Mouse (Mus musculus): Measurements from ENCODE around the gene Casc3. TPM values are rescaled to one million over a fixed set of nuclear protein-coding genes. Genes with fewer than 3 reads are reported as not detected.

Casc3 gene
- 13.3 TPM for polyA plus RNA-seq (2017; shearing (Covaris generic))

GRCm38 (mm10) chr11:98804605-98805004 is at the start of gene Casc3:
TSS of gene Casc3 (plus strand) at chr11:98804905.

GRCm38 (mm10) chr11:98774582-98775347 is 29.9 kb upstream of the Casc3 start, which contains the start of gene Nr1d1:
TSS of gene Nr1d1 (minus strand) at chr11:98775333.

GRCm38 (mm10) chr11:98795015-98795713 is 9.5 kb upstream of the Casc3 start, which contains the start of gene Msl1:
TSS of gene Msl1 (plus strand) at chr11:98795516.

GRCm38 (mm10) chr11:98836651-98837141 is 32.0 kb downstream of the Casc3 start, which contains the start of gene Rapgefl1:
TSS of gene Rapgefl1 (plus strand) at chr11:98836785.

GRCm38 (mm10) chr11:98863028-98863750 is 58.5 kb downstream of the Casc3 start, which contains the start of gene Wipf2:
TSS of gene Wipf2 (plus strand) at chr11:98863638.

Other genes starting within 250 kb of the Casc3 start
- gene Ormdl3, start 217.5 kb upstream of the Casc3 start, polyA plus RNA-seq (2017; shearing (Covaris generic)) = 76.1 TPM
- not detected for gene Lrrc3c, start 206.6 kb upstream of the Casc3 start, polyA plus RNA-seq (2017; shearing (Covaris generic))
- 4.8 TPM for gene Gm12355, start 179.2 kb upstream of the Casc3 start, polyA plus RNA-seq (2017; shearing (Covaris generic))
- not detected for gene Gsdma3, start 178.5 kb upstream of the Casc3 start, polyA plus RNA-seq (2017; shearing (Covaris generic))
- gene Gsdma2, start 158.1 kb upstream of the Casc3 start, polyA plus RNA-seq (2017; shearing (Covaris generic)) = 0.31 TPM
- not detected for gene Gsdma, start 140.6 kb upstream of the Casc3 start, polyA plus RNA-seq (2017; shearing (Covaris generic))
- gene Psmd3, start 122.4 kb upstream of the Casc3 start, polyA plus RNA-seq (2017; shearing (Covaris generic)) = 96.4 TPM
- not detected for gene Csf3, start 103.6 kb upstream of the Casc3 start, polyA plus RNA-seq (2017; shearing (Covaris generic))
- gene Med24, start 75.5 kb upstream of the Casc3 start, polyA plus RNA-seq (2017; shearing (Covaris generic)) = 71.9 TPM
- gene Thra, start 64.3 kb upstream of the Casc3 start, polyA plus RNA-seq (2017; shearing (Covaris generic)) = 4.4 TPM
- 6.5 TPM for gene Nr1d1, start 29.6 kb upstream of the Casc3 start, polyA plus RNA-seq (2017; shearing (Covaris generic))
- gene Msl1, start 9.4 kb upstream of the Casc3 start, polyA plus RNA-seq (2017; shearing (Covaris generic)) = 13.2 TPM
- gene Rapgefl1, start 31.9 kb downstream of the Casc3 start, polyA plus RNA-seq (2017; shearing (Covaris generic)) = 0.34 TPM
- gene Wipf2, start 58.7 kb downstream of the Casc3 start, polyA plus RNA-seq (2017; shearing (Covaris generic)) = 4.0 TPM
- 6.7 TPM for gene Cdc6, start 102.9 kb downstream of the Casc3 start, polyA plus RNA-seq (2017; shearing (Covaris generic))
- 48.0 TPM for gene Rara, start 122.9 kb downstream of the Casc3 start, polyA plus RNA-seq (2017; shearing (Covaris generic))
- not detected for gene Gjd3, start 178.1 kb downstream of the Casc3 start, polyA plus RNA-seq (2017; shearing (Covaris generic))
- gene Top2a, start 219.3 kb downstream of the Casc3 start, polyA plus RNA-seq (2017; shearing (Covaris generic)) = 33.4 TPM
- 20.6 TPM for gene Igfbp4, start 236.3 kb downstream of the Casc3 start, polyA plus RNA-seq (2017; shearing (Covaris generic))

All from activated CD4-positive, CD25-positive, alpha-beta regulatory T cell, adult 9 weeks (primary cell).